Mouse (Mus musculus): Measurements from ENCODE around the gene Ccni. TPM values are rescaled to one million over a fixed set of nuclear protein-coding genes. Genes with fewer than 3 reads are reported as not detected.

The Ccni gene
- total RNA-seq, 2 experiments from 2014 or later: 251 to 256 TPM

GRCm38 (mm10) chr5:93231721-93232120, 25.4 kb upstream of the Ccni start:
- Histone ChIP-seq H3K27ac (0 out of 2 replicates have a peak overlapping the region, but pooled peaks have one; percentile 11), H3K4me3 (no peak overlapping the region)
- DNase-seq (ENCODE audit: low spot score in 2 of 2): no peak
- no peak for TF ChIP-seq CTCF (conservative IDR thresholded peaks at IDR 0.05)

DNA sequence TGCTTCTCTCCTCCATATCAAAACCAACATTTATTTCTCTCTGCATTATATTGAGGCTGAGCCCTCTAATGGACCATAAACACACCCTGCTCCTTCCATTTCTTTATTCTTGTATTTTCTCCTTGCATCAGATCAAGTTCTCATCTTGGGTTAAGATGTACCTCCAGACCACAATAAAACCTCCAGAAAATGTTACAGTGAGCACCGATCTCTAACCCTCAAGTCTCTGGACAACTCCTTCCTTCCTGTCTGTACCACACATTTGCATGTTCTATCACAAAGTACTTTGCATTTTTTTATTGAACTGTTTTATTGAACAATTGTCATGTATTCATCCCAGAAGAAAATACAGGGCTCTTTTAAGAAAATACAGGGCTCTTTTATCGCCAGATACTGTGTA, 23.2 kb upstream of the Ccni start:
- no peak overlapping the region for H3K4me3 ChIP-seq
- no peak for TF ChIP-seq CTCF (conservative IDR thresholded peaks at IDR 0.05)

GRCm38 (mm10) chr5:93227157-93227556, 20.9 kb upstream of the Ccni start:
- no peak overlapping the region for H3K4me3 ChIP-seq
- no peak for TF ChIP-seq CTCF (conservative IDR thresholded peaks at IDR 0.05)
- no peak overlapping the region for H3K27ac ChIP-seq
- no peak for DNase-seq (ENCODE audit: low spot score in 2 of 2)

More for the DNA sequence above, 23.2 kb upstream of the Ccni start:
- no peak for DNase-seq (ENCODE audit: low spot score in 2 of 2)
- no peak overlapping the region for H3K27ac ChIP-seq

DNA sequence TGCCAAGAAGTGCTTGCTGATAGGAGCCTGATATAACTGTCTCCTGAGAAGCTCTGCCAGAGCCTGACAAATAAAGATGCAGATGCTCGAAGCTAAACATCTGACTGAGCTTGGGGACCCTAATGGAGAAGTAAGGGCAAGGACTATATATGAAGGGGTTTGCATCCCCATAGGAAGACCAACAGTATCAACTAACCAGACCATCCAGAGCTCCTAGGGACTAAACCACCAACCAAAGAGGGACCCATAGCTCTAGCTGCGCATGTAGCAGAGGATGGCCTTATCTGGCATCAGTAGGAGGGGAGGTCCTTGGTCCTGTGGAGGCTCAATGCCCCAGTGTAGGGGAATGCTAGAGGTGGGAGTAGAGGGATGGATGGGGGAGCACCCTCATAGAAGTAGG, 18.3 kb upstream of the Ccni start:
- DNase-seq (ENCODE audit: low spot score in 2 of 2): no peak
- TF ChIP-seq CTCF (conservative IDR thresholded peaks at IDR 0.05): no peak
- no peak overlapping the region for H3K27ac ChIP-seq
- H3K4me3 ChIP-seq: no peak overlapping the region

- TF ChIP-seq CTCF (conservative IDR thresholded peaks at IDR 0.05): no peak
- Histone ChIP-seq H3K27ac (no peak overlapping the region), H3K4me3 (no peak overlapping the region)
- DNase-seq (ENCODE audit: low spot score in 2 of 2): no peak
These were observed 15.4 kb upstream of the Ccni start for GRCm38 (mm10) chr5:93221661-93222060.

DNA sequence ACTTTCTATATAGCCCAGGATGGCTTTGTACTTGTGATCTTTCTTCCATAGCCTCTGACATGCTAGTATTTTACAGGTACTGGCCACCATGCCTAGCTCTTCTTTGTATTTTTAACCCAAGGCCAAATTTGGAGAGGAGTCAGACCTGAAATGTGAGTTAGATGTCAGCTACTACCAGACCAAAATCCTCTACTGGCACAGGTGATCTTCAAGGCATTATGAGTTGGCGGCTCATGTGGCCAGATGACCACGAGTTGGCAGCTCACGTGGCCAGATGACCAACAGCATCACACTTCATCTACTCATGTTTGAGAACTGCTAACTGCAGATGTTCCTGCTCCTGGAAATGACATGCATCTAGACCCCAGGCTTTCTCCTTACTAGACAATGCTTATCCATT, 12.1 kb upstream of the Ccni start:
- Histone ChIP-seq H3K4me3 (no peak overlapping the region), H3K27ac (no peak overlapping the region)
- TF ChIP-seq CTCF (conservative IDR thresholded peaks at IDR 0.05): no peak
- DNase-seq (ENCODE audit: low spot score in 2 of 2): no peak

GRCm38 (mm10) chr5:93207555-93207954, 1.3 kb upstream of the Ccni start:
- Histone ChIP-seq H3K4me3 (no peak overlapping the region), H3K27ac (peak overlapping the region; percentile 96)
- TF ChIP-seq CTCF (conservative IDR thresholded peaks at IDR 0.05): no peak
- DNase-seq (ENCODE audit: low spot score in 2 of 2): no peak

- DNase-seq (ENCODE audit: low spot score in 2 of 2): peak in 1 of 2 experiments; percentile 22
These were observed 682 bp upstream of the Ccni start for GRCm38 (mm10) chr5:93207006-93207348.

DNA sequence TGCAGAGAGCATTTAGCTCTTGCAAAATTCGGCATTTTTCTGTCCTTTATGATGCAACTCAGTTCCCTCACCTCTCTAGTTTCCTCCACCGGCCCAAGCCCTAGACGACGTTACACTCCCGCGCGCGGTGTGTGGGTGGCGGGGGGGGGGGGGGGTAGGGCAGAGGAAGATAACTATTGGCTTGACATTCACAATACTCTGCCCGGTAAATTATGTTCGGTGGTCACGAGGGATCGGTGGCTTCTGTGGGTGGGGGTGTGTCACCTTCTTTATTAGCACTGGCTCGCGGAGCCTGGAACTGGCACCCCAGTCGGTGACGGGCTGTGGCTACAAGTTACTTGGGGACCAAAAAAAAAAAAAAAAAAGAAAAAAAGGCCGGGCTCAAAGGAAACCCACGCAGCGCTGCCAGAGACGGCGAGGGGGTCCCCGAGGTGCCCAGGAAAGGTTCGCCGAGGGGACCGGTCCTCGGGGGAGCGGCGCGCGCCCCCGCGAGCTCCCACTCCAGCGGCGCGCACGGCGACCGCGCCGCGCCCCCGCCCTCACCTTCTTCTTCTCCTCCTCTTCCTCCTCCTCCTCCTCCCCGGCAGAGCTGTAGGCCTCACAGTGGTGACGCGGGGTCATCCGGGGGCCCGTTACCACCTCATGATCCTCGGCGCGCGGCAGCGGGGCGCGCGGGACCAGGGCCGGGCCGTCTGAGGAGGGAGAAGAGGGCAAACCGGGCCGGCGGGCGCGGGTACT, 755 bp downstream of the Ccni start:
- DNase-seq (ENCODE audit: low spot score in 2 of 2): peak; percentile 29 to 48
- Histone ChIP-seq H3K4me3 (peak overlapping the region; percentile 76), H3K27ac (peak overlapping the region; percentile 96)
- no peak for TF ChIP-seq CTCF (conservative IDR thresholded peaks at IDR 0.05)

More at GRCm38 (mm10) chr5:93207006-93207348, 682 bp upstream of the Ccni start:
- Histone ChIP-seq H3K4me3 (peak overlapping the region; percentile 76), H3K27ac (peak overlapping the region; percentile 96)
- TF ChIP-seq CTCF (conservative IDR thresholded peaks at IDR 0.05): no peak

- Histone ChIP-seq H3K27ac (no peak overlapping the region), H3K4me3 (no peak overlapping the region)
- no peak for DNase-seq (ENCODE audit: low spot score in 2 of 2)
- no peak for TF ChIP-seq CTCF (conservative IDR thresholded peaks at IDR 0.05)
These were observed 5.1 kb downstream of the Ccni start for GRCm38 (mm10) chr5:93201181-93201580.

DNA sequence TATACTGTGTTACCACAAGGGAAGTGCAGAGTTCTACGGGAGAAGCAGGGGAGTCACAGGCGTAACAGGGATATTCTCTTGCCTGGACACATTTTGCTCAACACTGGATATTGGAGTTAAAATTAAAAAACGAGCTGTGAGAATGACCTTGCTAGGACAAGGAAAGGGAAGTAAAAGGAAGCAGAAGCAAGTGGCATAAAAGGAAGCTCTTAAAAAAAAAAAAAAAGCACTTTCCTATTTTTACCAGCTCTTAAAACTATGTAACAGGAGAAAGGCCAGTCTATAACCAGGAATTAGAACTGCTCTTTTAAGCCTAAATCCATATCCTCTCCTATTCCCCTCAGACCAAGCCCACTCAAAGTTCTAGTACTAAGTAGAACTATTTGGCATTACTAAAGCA, 8.1 kb downstream of the Ccni start:
- Histone ChIP-seq H3K27ac (no peak overlapping the region), H3K4me3 (no peak overlapping the region)
- DNase-seq (ENCODE audit: low spot score in 2 of 2): no peak
- TF ChIP-seq CTCF (conservative IDR thresholded peaks at IDR 0.05): no peak

- no peak for DNase-seq (ENCODE audit: low spot score in 2 of 2)
- TF ChIP-seq CTCF (conservative IDR thresholded peaks at IDR 0.05): no peak
- Histone ChIP-seq H3K4me3 (no peak overlapping the region), H3K27ac (no peak overlapping the region)
These were observed 15.9 kb downstream of the Ccni start for GRCm38 (mm10) chr5:93190428-93190827.

GRCm38 (mm10) chr5:93189607-93190006, 16.7 kb downstream of the Ccni start:
- H3K27ac ChIP-seq: no peak overlapping the region
- H3K4me3 ChIP-seq: no peak overlapping the region
- TF ChIP-seq CTCF (conservative IDR thresholded peaks at IDR 0.05): no peak
- DNase-seq (ENCODE audit: low spot score in 2 of 2): no peak

GRCm38 (mm10) chr5:93184548-93184947, 21.7 kb downstream of the Ccni start:
- DNase-seq (ENCODE audit: low spot score in 2 of 2): no peak
- Histone ChIP-seq H3K4me3 (no peak overlapping the region), H3K27ac (no peak overlapping the region)
- no peak for TF ChIP-seq CTCF (conservative IDR thresholded peaks at IDR 0.05)

Data from layer of hippocampus, adult 2 months (tissue).